Comparison of ENCODE assay signal across 9 mouse cellular contexts in the genomic region with DNA sequence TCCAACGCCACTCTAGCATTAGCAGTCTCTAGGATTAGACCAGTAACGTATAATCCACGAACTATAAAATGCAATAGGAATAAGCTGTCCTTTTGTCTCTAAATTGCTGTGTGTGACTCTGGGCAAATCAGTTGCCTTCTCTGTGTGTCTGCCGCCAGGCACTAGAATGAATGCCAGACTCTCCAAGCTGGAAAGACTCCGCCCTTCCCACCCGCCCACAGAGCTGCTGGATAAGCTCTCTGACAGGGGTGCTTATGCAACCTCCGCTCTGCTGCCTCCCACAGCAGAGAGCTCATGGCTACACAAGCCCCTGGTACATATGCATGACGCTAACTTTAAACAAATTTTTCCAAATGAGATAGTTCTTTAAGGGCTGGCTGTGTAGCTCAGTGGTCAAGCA. TPM values are rescaled to one million over a fixed set of nuclear protein-coding genes. Genes with fewer than 3 reads are reported as not detected.
DNase-seq lines count a peak whose midpoint lies in the region; ATAC-seq and TF ChIP-seq lines count a peak whose summit lies in the region.
"Had no signal": no experiment of that assay in that cellular context is flagged by ENCODE, and none has a peak within 500 bp of the region (broad histone marks: within the 10 kb centered on the region; RNA-seq: fewer than 3 reads in every experiment).

No protein-coding gene starts in this region.

- H3K79me2 ChIP-seq in myocyte (ENCODE audit: control insufficient read depth, insufficient read depth): no peaks in the 10 kb centered on the region

- H3K4me1 ChIP-seq in midbrain, embryonic 14.5 days (ENCODE audit: control insufficient read depth, insufficient read depth, low read length): 0 out of 2 replicates have a peak, but pooled peaks cover under 1% of the 10 kb centered on the region
- peaks cover 12% of the 10 kb centered on the region for H3K4me1 ChIP-seq in midbrain, embryonic 15.5 days
- H3K4me1 ChIP-seq in embryonic facial prominence, embryonic 14.5 days (ENCODE audit: control insufficient read depth, insufficient read depth, low read length): peaks cover 5% of the 10 kb centered on the region; the same call in 1 of the 2 replicates
- peaks cover 4% of the 10 kb centered on the region; the same call in 1 of the 2 replicates for H3K4me1 ChIP-seq in heart, postnatal 0 days (ENCODE audit: control insufficient read depth, insufficient read depth)
- no peaks in the 10 kb centered on the region for H3K4me1 ChIP-seq in hindbrain, embryonic 11.5 days (replicated peaks; ENCODE audit: control insufficient read depth, insufficient read depth, low read length)
- peaks cover 8% of the 10 kb centered on the region for H3K4me1 ChIP-seq in forebrain, embryonic 12.5 days

- no peak for TF ChIP-seq POLR2A in myocyte (IDR thresholded peaks at IDR 0.05; ENCODE audit: insufficient read length, low read depth)

- no peak overlapping the region for H3K9ac ChIP-seq in midbrain, embryonic 14.5 days (replicated peaks; ENCODE audit: low read length)
- no peak overlapping the region for H3K9ac ChIP-seq in midbrain, embryonic 15.5 days
- H3K9ac ChIP-seq in embryonic facial prominence, embryonic 14.5 days (ENCODE audit: low read depth, low read length): no peak overlapping the region
- no peak overlapping the region for H3K9ac ChIP-seq in heart, postnatal 0 days (replicated peaks; ENCODE audit: low read depth, low read length)
- H3K9ac ChIP-seq in hindbrain, embryonic 11.5 days (ENCODE audit: low read depth, low read length): no peak overlapping the region
- H3K9ac ChIP-seq in forebrain, embryonic 12.5 days: no peak overlapping the region
- H3K9ac ChIP-seq: limb, embryonic 12.5 days had no signal

- H3K4me2 ChIP-seq in midbrain, embryonic 14.5 days (ENCODE audit: low read length): no peak overlapping the region
- no peak overlapping the region for H3K4me2 ChIP-seq in midbrain, embryonic 15.5 days
- no peak overlapping the region for H3K4me2 ChIP-seq in embryonic facial prominence, embryonic 14.5 days (ENCODE audit: low read depth, low read length)
- H3K4me2 ChIP-seq in heart, postnatal 0 days (ENCODE audit: low read depth, low read length): no peak overlapping the region
- H3K4me2 ChIP-seq in myocyte (ENCODE audit: low read depth): no peak overlapping the region
- no peak overlapping the region for H3K4me2 ChIP-seq in hindbrain, embryonic 11.5 days (replicated peaks; ENCODE audit: low read depth, low read length)
- no peak overlapping the region for H3K4me2 ChIP-seq in forebrain, embryonic 12.5 days
- H3K4me2 ChIP-seq: limb, embryonic 12.5 days had no signal

- H3K27me3 ChIP-seq in midbrain, embryonic 14.5 days (ENCODE audit: control insufficient read depth, insufficient read depth, low read length): no peaks in the 10 kb centered on the region
- H3K27me3 ChIP-seq in midbrain, embryonic 15.5 days (replicated peaks): no peaks in the 10 kb centered on the region; the same call in 1 of the 2 replicates
- no peaks in the 10 kb centered on the region for H3K27me3 ChIP-seq in embryonic facial prominence, embryonic 14.5 days (replicated peaks; ENCODE audit: control insufficient read depth, insufficient read depth, low read length)
- peaks cover 3% of the 10 kb centered on the region for H3K27me3 ChIP-seq in heart, postnatal 0 days (ENCODE audit: control insufficient read depth, insufficient read depth, low read length)
- peaks cover 7% of the 10 kb centered on the region for H3K27me3 ChIP-seq in myocyte (ENCODE audit: control insufficient read depth, insufficient read depth, insufficient read length)
- no peaks in the 10 kb centered on the region; the same call in 1 of the 2 replicates for H3K27me3 ChIP-seq in hindbrain, embryonic 11.5 days (ENCODE audit: control insufficient read depth, insufficient read depth, low read length)
- H3K27me3 ChIP-seq in forebrain, embryonic 12.5 days: peaks cover 16% of the 10 kb centered on the region

- H3ac ChIP-seq in myocyte (ENCODE audit: control insufficient read depth, insufficient read length): no peak overlapping the region

- WGBS in midbrain, embryonic 14.5 days: 33% methylated on average over 8 of the region's 8 CpGs
- WGBS in midbrain, embryonic 15.5 days: 39% methylated on average over 8 of the region's 8 CpGs
- WGBS in embryonic facial prominence, embryonic 14.5 days: 41% methylated on average over 8 of the region's 8 CpGs
- WGBS in heart, postnatal 0 days: 26% methylated on average over 8 of the region's 8 CpGs
- WGBS in hindbrain, embryonic 11.5 days: 54% methylated on average over 8 of the region's 8 CpGs
- 50% methylated on average over 8 of the region's 8 CpGs for WGBS in forebrain, embryonic 12.5 days

- TF ChIP-seq EP300 in heart, postnatal 0 days (IDR thresholded peaks at IDR 0.05; ENCODE audit: low read depth): no peak

- no peak overlapping the region for H3K4me3 ChIP-seq in midbrain, embryonic 14.5 days (replicated peaks; ENCODE audit: low read depth, low read length)
- H3K4me3 ChIP-seq in midbrain, embryonic 15.5 days: no peak overlapping the region
- no peak overlapping the region for H3K4me3 ChIP-seq in embryonic facial prominence, embryonic 14.5 days (ENCODE audit: low read depth, low read length)
- no peak overlapping the region for H3K4me3 ChIP-seq in heart, postnatal 0 days (ENCODE audit: low read depth, low read length)
- no peak overlapping the region for H3K4me3 ChIP-seq in myocyte
- H3K4me3 ChIP-seq in hindbrain, embryonic 11.5 days (ENCODE audit: low read depth, low read length): no peak overlapping the region
- H3K4me3 ChIP-seq in forebrain, embryonic 12.5 days (replicated peaks): no peak overlapping the region
- H3K4me3 ChIP-seq: limb, embryonic 12.5 days had no signal

- no peak overlapping the region for H3K27ac ChIP-seq in midbrain, embryonic 14.5 days (replicated peaks; ENCODE audit: low read depth, low read length)
- no peak overlapping the region for H3K27ac ChIP-seq in midbrain, embryonic 15.5 days
- H3K27ac ChIP-seq in embryonic facial prominence, embryonic 14.5 days (replicated peaks; ENCODE audit: low read depth, low read length): no peak overlapping the region; the same call in 1 of the 2 replicates
- peak overlapping the region; percentile 79 for H3K27ac ChIP-seq in heart, postnatal 0 days (ENCODE audit: low read depth)
- H3K27ac ChIP-seq in hindbrain, embryonic 11.5 days (ENCODE audit: low read depth, low read length): no peak overlapping the region
- H3K27ac ChIP-seq in forebrain, embryonic 12.5 days: no peak overlapping the region
- H3K27ac ChIP-seq: limb, embryonic 12.5 days had no signal

- no peak for ATAC-seq in midbrain, embryonic 14.5 days (ENCODE audit: low FRiP score, low TSS enrichment)
- ATAC-seq in midbrain, embryonic 15.5 days (replicated peaks): no peak
- ATAC-seq in embryonic facial prominence, embryonic 14.5 days (ENCODE audit: low read depth): peak; percentile 67
- peak; percentile 81 for ATAC-seq in heart, postnatal 0 days (ENCODE audit: insufficient read depth, low read depth)
- no peak for ATAC-seq in hindbrain, embryonic 11.5 days (ENCODE audit: low FRiP score)
- no peak for ATAC-seq in forebrain, embryonic 12.5 days (ENCODE audit: low FRiP score)

- DNase-seq in midbrain, embryonic 14.5 days: peak; percentile 60
- peak; percentile 85 for DNase-seq in embryonic facial prominence, embryonic 14.5 days (ENCODE audit: low spot score)
- peak; percentile 89 for DNase-seq in heart, postnatal 0 days (ENCODE audit: low spot score)
- peak; percentile 52 to 66 for DNase-seq in layer of hippocampus, postnatal 36 days
- DNase-seq in hindbrain, embryonic 11.5 days (ENCODE audit: low spot score): no peak

- no peaks in the 10 kb centered on the region for H3K36me3 ChIP-seq in midbrain, embryonic 14.5 days (ENCODE audit: control insufficient read depth, insufficient read depth, low read length)
- H3K36me3 ChIP-seq in midbrain, embryonic 15.5 days (replicated peaks): no peaks in the 10 kb centered on the region
- no peaks in the 10 kb centered on the region for H3K36me3 ChIP-seq in embryonic facial prominence, embryonic 14.5 days (ENCODE audit: control insufficient read depth, insufficient read depth, low read length)
- H3K36me3 ChIP-seq in heart, postnatal 0 days (replicated peaks; ENCODE audit: control insufficient read depth, insufficient read depth, low read length): no peaks in the 10 kb centered on the region
- H3K36me3 ChIP-seq in myocyte (ENCODE audit: control insufficient read depth, insufficient read depth): no peaks in the 10 kb centered on the region
- H3K36me3 ChIP-seq in hindbrain, embryonic 11.5 days (ENCODE audit: control insufficient read depth, insufficient read depth, low read length): no peaks in the 10 kb centered on the region
- H3K36me3 ChIP-seq in forebrain, embryonic 12.5 days (replicated peaks): no peaks in the 10 kb centered on the region
- H3K36me3 ChIP-seq: limb, embryonic 12.5 days had no signal

- TF ChIP-seq CTCF in heart, postnatal 0 days (IDR thresholded peaks at IDR 0.05; ENCODE audit: low read depth): no peak

- H3K9me3 ChIP-seq in midbrain, embryonic 14.5 days (ENCODE audit: control insufficient read depth, low read length): no peaks in the 10 kb centered on the region
- no peaks in the 10 kb centered on the region for H3K9me3 ChIP-seq in midbrain, embryonic 15.5 days
- no peaks in the 10 kb centered on the region for H3K9me3 ChIP-seq in embryonic facial prominence, embryonic 14.5 days (ENCODE audit: control insufficient read depth, low read length)
- H3K9me3 ChIP-seq in heart, postnatal 0 days (replicated peaks; ENCODE audit: control insufficient read depth, low read length): no peaks in the 10 kb centered on the region
- no peaks in the 10 kb centered on the region for H3K9me3 ChIP-seq in hindbrain, embryonic 11.5 days (ENCODE audit: control insufficient read depth, low read length)
- H3K9me3 ChIP-seq in forebrain, embryonic 12.5 days: no peaks in the 10 kb centered on the region
- H3K9me3 ChIP-seq: limb, embryonic 12.5 days had no signal

RNA-seq across cellular contexts. Expression of a gene that starts 17.1 kb away (rescaled TPM):
- 0.04 TPM in 1 of 2 replicates, not detected in the other for polyA plus RNA-seq in midbrain, embryonic 14.5 days (2014; fragmentation: Nextera tagmentation; extraction: Ambion mirVana)
- polyA plus RNA-seq in midbrain, embryonic 15.5 days (2015; fragmentation: Nextera tagmentation; extraction: Ambion mirVana): 0.05 and 0.10 TPM in 2 replicates
- 1.5 and 1.8 TPM in 2 replicates for polyA plus RNA-seq in embryonic facial prominence, embryonic 14.5 days (2014; fragmentation: Nextera tagmentation; extraction: Ambion mirVana)
- total RNA-seq in heart, postnatal 0 days (2014; rRNA removed; ENCODE audit: low replicate concordance): not detected in 2 replicates
- 0.03 and 0.04 TPM in 2 replicates for polyA plus RNA-seq in heart, postnatal 0 days (2015; fragmentation: Nextera tagmentation; extraction: Ambion mirVana)
- total RNA-seq in layer of hippocampus, postnatal 36 days (2021): under 1 TPM; 0.38 to 0.42 TPM
- polyA plus RNA-seq in myocyte (2012; fragmentation: generic; extraction: Trizol): not detected
- not detected in 2 replicates for polyA plus RNA-seq in hindbrain, embryonic 11.5 days (2014; fragmentation: Nextera tagmentation; extraction: Ambion mirVana)
- not detected in 2 replicates for polyA plus RNA-seq in forebrain, embryonic 12.5 days (2016; fragmentation: Nextera tagmentation; extraction: Ambion mirVana)
- polyA plus RNA-seq: limb, embryonic 12.5 days had no signal

RNA-seq across cellular contexts. Expression of a gene that starts 39.8 kb away (rescaled TPM):
- polyA plus RNA-seq in midbrain, embryonic 14.5 days (2014; fragmentation: Nextera tagmentation; extraction: Ambion mirVana): 1.0 and 1.2 TPM in 2 replicates
- polyA plus RNA-seq in midbrain, embryonic 15.5 days (2015; fragmentation: Nextera tagmentation; extraction: Ambion mirVana): 1.7 and 2.5 TPM in 2 replicates
- 0.08 and 0.47 TPM in 2 replicates for polyA plus RNA-seq in embryonic facial prominence, embryonic 14.5 days (2014; fragmentation: Nextera tagmentation; extraction: Ambion mirVana)
- total RNA-seq in heart, postnatal 0 days (2014; rRNA removed; ENCODE audit: low replicate concordance): not detected in 2 replicates
- 0.03 TPM in 2 replicates for polyA plus RNA-seq in heart, postnatal 0 days (2015; fragmentation: Nextera tagmentation; extraction: Ambion mirVana)
- total RNA-seq in layer of hippocampus, postnatal 36 days (2021): 1 to 10 TPM; 3.2 to 4.6 TPM
- polyA plus RNA-seq in myocyte (2012; fragmentation: generic; extraction: Trizol): not detected
- 0.03 TPM in 1 of 2 replicates, not detected in the other for polyA plus RNA-seq in hindbrain, embryonic 11.5 days (2014; fragmentation: Nextera tagmentation; extraction: Ambion mirVana)
- 0.23 TPM in 2 replicates for polyA plus RNA-seq in forebrain, embryonic 12.5 days (2016; fragmentation: Nextera tagmentation; extraction: Ambion mirVana)

Comparison
In these comparisons a context has a peak if more than half of its experiments do, and no peak if none do; other contexts are left out.
1. ATAC-seq: peak in embryonic facial prominence, embryonic 14.5 days (single experiment) and heart, postnatal 0 days (single experiment); none in midbrain, embryonic 14.5 days (single experiment), midbrain, embryonic 15.5 days (single experiment), hindbrain, embryonic 11.5 days (single experiment) and forebrain, embryonic 12.5 days (single experiment).